ENCODE assay signal across 8 mouse cellular contexts in the genomic region with DNA sequence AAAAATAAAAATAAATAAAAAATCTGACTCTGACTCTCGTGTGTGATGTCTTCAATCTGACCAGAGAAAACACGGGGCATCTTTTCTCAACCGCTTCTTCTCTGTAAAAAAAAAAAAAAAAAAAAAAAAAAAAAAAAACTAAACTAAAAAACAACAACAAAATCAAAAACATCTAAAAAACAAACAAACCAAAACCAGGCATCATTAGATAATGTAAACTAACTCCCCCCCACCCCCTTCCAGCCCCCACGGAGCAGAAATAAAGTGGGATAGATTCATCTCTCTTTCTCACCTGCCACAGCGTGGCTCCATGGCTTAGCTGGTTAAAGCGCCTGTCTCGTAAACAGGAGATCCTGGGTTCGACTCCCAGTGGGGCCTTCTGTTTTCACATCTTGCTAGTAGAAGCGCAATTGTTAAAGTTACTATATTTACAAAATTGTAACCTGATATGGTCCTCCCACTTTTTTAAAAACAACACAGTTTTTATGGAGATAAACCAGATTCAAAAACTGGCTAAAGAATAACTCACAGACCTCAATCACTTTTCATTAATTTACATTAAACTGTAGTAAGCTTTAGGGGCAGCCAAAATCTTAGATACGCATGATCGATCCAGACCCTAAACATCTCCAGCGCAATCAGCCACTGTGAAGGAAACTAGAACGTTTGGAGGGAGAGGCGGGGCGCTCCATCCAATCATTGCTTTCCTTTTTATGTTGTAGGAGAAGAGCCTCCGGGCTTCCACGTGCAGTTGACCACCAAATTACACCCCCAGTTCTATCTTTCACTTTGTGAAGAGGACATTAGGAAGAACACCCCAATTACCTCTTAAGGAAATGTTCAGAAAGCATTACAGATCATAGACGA. TPM values are rescaled to one million over a fixed set of nuclear protein-coding genes. Genes with fewer than 3 reads are reported as not detected.
DNase-seq lines count a peak whose midpoint lies in the region; ATAC-seq and TF ChIP-seq lines count a peak whose summit lies in the region.

No protein-coding gene starts in this region.

- H3K4me1 ChIP-seq in heart, embryonic 15.5 days (replicated peaks): peaks cover 5% of the 10 kb centered on the region
- H3K4me1 ChIP-seq in neural tube, embryonic 13.5 days (replicated peaks): peaks cover 13% of the 10 kb centered on the region; the same call in 1 of the 2 replicates
- H3K4me1 ChIP-seq in thymus, adult 2 months (replicated peaks; ENCODE audit: control insufficient read depth, insufficient read depth, low read length): peaks cover 9% of the 10 kb centered on the region; the same call in 1 of the 2 replicates

- no peaks in the 10 kb centered on the region for H3K36me3 ChIP-seq in heart, embryonic 15.5 days
- no peaks in the 10 kb centered on the region for H3K36me3 ChIP-seq in neural tube, embryonic 13.5 days
- H3K36me3 ChIP-seq in thymus, adult 2 months (ENCODE audit: control insufficient read depth, insufficient read depth, low read length): no peaks in the 10 kb centered on the region

- peak; percentile 30 for DNase-seq in thymus, postnatal 0 days (ENCODE audit: low spot score)
- DNase-seq in thymus, postnatal 14 days: no peak
- peak; percentile 63 to 64 for DNase-seq in cerebellum, postnatal 14 days
- peak; percentile 41 to 56 for DNase-seq in left cerebral cortex, postnatal 36 days (ENCODE audit: low spot score in 2 of 2)
- no peak for DNase-seq in gastrocnemius, postnatal 14 days
- DNase-seq in thymus, adult 2 months: no peak

- intact Hi-C loops in left cerebral cortex, postnatal 36 days (cut with DNase I): no loop called here
- intact Hi-C loops in gastrocnemius, postnatal 14 days (cut with DNase I; ENCODE audit: low total_unique reads): no loop called here

- TF ChIP-seq CTCF in thymus, adult 2 months (IDR thresholded peaks at IDR 0.05; ENCODE audit: borderline replicate concordance, control insufficient read depth, extremely low read depth, insufficient read depth, low read length, poor library complexity): no peak

- TF ChIP-seq POLR2A in thymus, adult 2 months (IDR thresholded peaks at IDR 0.05; ENCODE audit: control insufficient read depth, extremely low read depth, insufficient read depth, low read length, poor library complexity): no peak

- no peak for ATAC-seq in heart, embryonic 15.5 days (replicated peaks; ENCODE audit: insufficient number of reproducible peaks, insufficient read depth, low FRiP score, low read depth)
- ATAC-seq in neural tube, embryonic 13.5 days (ENCODE audit: low read depth): no peak

- H3K27ac ChIP-seq in heart, embryonic 15.5 days: no peak overlapping the region
- no peak overlapping the region for H3K27ac ChIP-seq in neural tube, embryonic 13.5 days (replicated peaks)
- H3K27ac ChIP-seq in thymus, adult 2 months (ENCODE audit: control insufficient read depth, insufficient read depth, low read length): no peak overlapping the region

- 18% methylated on average over 18 of the region's 18 CpGs for WGBS in heart, embryonic 15.5 days
- WGBS in neural tube, embryonic 13.5 days: 15% methylated on average over 18 of the region's 18 CpGs
- WGBS in thymus, adult 2 months: 14% methylated on average over 18 of the region's 18 CpGs

- 0 out of 2 replicates have a peak, but pooled peaks cover 3% of the 10 kb centered on the region for H3K27me3 ChIP-seq in heart, embryonic 15.5 days
- peaks cover 11% of the 10 kb centered on the region for H3K27me3 ChIP-seq in neural tube, embryonic 13.5 days
- H3K27me3 ChIP-seq in thymus, adult 2 months (ENCODE audit: control insufficient read depth, insufficient read depth, low read length): no peaks in the 10 kb centered on the region; the same call in 1 of the 2 replicates

- H3K9ac ChIP-seq in heart, embryonic 15.5 days: no peak overlapping the region
- peak overlapping the region; percentile 49; the same call in 1 of the 2 replicates for H3K9ac ChIP-seq in neural tube, embryonic 13.5 days

- no peaks in the 10 kb centered on the region for H3K9me3 ChIP-seq in heart, embryonic 15.5 days (replicated peaks)
- H3K9me3 ChIP-seq in neural tube, embryonic 13.5 days: no peaks in the 10 kb centered on the region

- peak overlapping the region; percentile 51 for H3K4me2 ChIP-seq in heart, embryonic 15.5 days
- peak overlapping the region; percentile 53 for H3K4me2 ChIP-seq in neural tube, embryonic 13.5 days

- peak overlapping the region; percentile 38 for H3K4me3 ChIP-seq in heart, embryonic 15.5 days
- H3K4me3 ChIP-seq in neural tube, embryonic 13.5 days: peak overlapping the region; percentile 34
- H3K4me3 ChIP-seq in thymus, adult 2 months (ENCODE audit: control insufficient read depth, insufficient read depth, low read length): no peak overlapping the region

RNA-seq across cellular contexts. Expression of a gene that starts 10.8 kb away (rescaled TPM):
- 1.7 and 1.9 TPM in 2 replicates for polyA plus RNA-seq in thymus, postnatal 0 days (2015; fragmentation: Nextera tagmentation; extraction: Ambion mirVana)
- not detected in 2 replicates for polyA plus RNA-seq in heart, embryonic 15.5 days (2015; fragmentation: Nextera tagmentation; extraction: Ambion mirVana)
- not detected for total RNA-seq in left cerebral cortex, postnatal 36 days (2021)
- not detected in 2 replicates for polyA plus RNA-seq in neural tube, embryonic 13.5 days (2015; fragmentation: Nextera tagmentation; extraction: Ambion mirVana)
- total RNA-seq in gastrocnemius, postnatal 14 days (2021): not detected
- 0.36 and 0.38 TPM in 2 replicates for polyA plus RNA-seq in thymus, adult 2 months (2012; rRNA removed)

RNA-seq across cellular contexts. Expression of a gene that starts 24.0 kb away (rescaled TPM):
- polyA plus RNA-seq in thymus, postnatal 0 days (2015; fragmentation: Nextera tagmentation; extraction: Ambion mirVana): not detected in 2 replicates
- not detected in 2 replicates for polyA plus RNA-seq in heart, embryonic 15.5 days (2015; fragmentation: Nextera tagmentation; extraction: Ambion mirVana)
- not detected for total RNA-seq in left cerebral cortex, postnatal 36 days (2021)
- not detected in 2 replicates for polyA plus RNA-seq in neural tube, embryonic 13.5 days (2015; fragmentation: Nextera tagmentation; extraction: Ambion mirVana)
- not detected for total RNA-seq in gastrocnemius, postnatal 14 days (2021)
- polyA plus RNA-seq in thymus, adult 2 months (2012; rRNA removed): not detected in 2 replicates

RNA-seq across cellular contexts. Expression of a gene that starts 30.2 kb away (rescaled TPM):
- not detected in 2 replicates for polyA plus RNA-seq in thymus, postnatal 0 days (2015; fragmentation: Nextera tagmentation; extraction: Ambion mirVana)
- not detected in 2 replicates for polyA plus RNA-seq in heart, embryonic 15.5 days (2015; fragmentation: Nextera tagmentation; extraction: Ambion mirVana)
- total RNA-seq in left cerebral cortex, postnatal 36 days (2021): not detected
- polyA plus RNA-seq in neural tube, embryonic 13.5 days (2015; fragmentation: Nextera tagmentation; extraction: Ambion mirVana): not detected in 2 replicates
- total RNA-seq in gastrocnemius, postnatal 14 days (2021): not detected
- polyA plus RNA-seq in thymus, adult 2 months (2012; rRNA removed): not detected in 2 replicates

RNA-seq across cellular contexts. Expression of a gene that starts 39.9 kb away (rescaled TPM):
- polyA plus RNA-seq in thymus, postnatal 0 days (2015; fragmentation: Nextera tagmentation; extraction: Ambion mirVana): 10.4 and 11.3 TPM in 2 replicates
- polyA plus RNA-seq in heart, embryonic 15.5 days (2015; fragmentation: Nextera tagmentation; extraction: Ambion mirVana): 6.5 and 8.7 TPM in 2 replicates
- 1 to 10 TPM; 7.1 to 9.4 TPM for total RNA-seq in left cerebral cortex, postnatal 36 days (2021)
- polyA plus RNA-seq in neural tube, embryonic 13.5 days (2015; fragmentation: Nextera tagmentation; extraction: Ambion mirVana): 13.8 and 14.4 TPM in 2 replicates
- total RNA-seq in gastrocnemius, postnatal 14 days (2021): 1 to 10 TPM; 5.5 to 5.9 TPM
- polyA plus RNA-seq in thymus, adult 2 months (2012; rRNA removed): 1.5 and 1.6 TPM in 2 replicates

Comparison
In these comparisons a context has a peak if more than half of its experiments do, and no peak if none do; other contexts are left out.
1. DNase-seq: peak in thymus, postnatal 0 days (single experiment), cerebellum, postnatal 14 days (2 of 2) and left cerebral cortex, postnatal 36 days (2 of 2); none in thymus, postnatal 14 days (single experiment), gastrocnemius, postnatal 14 days (single experiment) and thymus, adult 2 months (single experiment).